Mouse (Mus musculus) kidney, embryonic 14.5 days (tissue): ENCODE results near the gene Tbc1d22b. TPM values are rescaled to one million over a fixed set of nuclear protein-coding genes. Genes with fewer than 3 reads are reported as not detected.

Experiments used
- ATAC-seq: fragments of 200-750 bp; cut with Nextera tagmentation; 2 replicates; pipeline ENCODE4 v1.8.0; 2017; ENCODE audit warnings: moderate number of reproducible peaks, mild to moderate bottlenecking, moderate TSS enrichment, moderate library complexity; ENCODE audit not compliant: low FRiP score, low TSS enrichment
- H3K27ac ChIP-seq: fragments of 300-500 bp; sonication (generic); 2 replicates; pipeline ENCODE4 v1.5.1; 2014; ENCODE audit warnings: low read depth, mild to moderate bottlenecking, low read length, moderate library complexity, mixed read lengths
- H3K27me3 ChIP-seq: fragments of 300-500 bp; sonication (generic); 2 replicates; pipeline ENCODE4 v1.6.1; 2014; ENCODE audit warnings: mild to moderate bottlenecking, low read length; ENCODE audit not compliant: control insufficient read depth, insufficient read depth
- H3K36me3 ChIP-seq: fragments of 300-500 bp; sonication (generic); 2 replicates; pipeline ENCODE4 v1.6.1; 2014; ENCODE audit warnings: low read length, mixed read lengths; ENCODE audit not compliant: control insufficient read depth, insufficient read depth
- H3K4me1 ChIP-seq: fragments of 300-500 bp; sonication (generic); 2 replicates; pipeline ENCODE4 v1.6.1; 2014; ENCODE audit warnings: low read length, mixed read lengths; ENCODE audit not compliant: control insufficient read depth, insufficient read depth
- H3K4me2 ChIP-seq: fragments of 300-500 bp; sonication (generic); replicated peaks from 2 replicates; pipeline ENCODE4 v1.6.1; 2014; ENCODE audit warnings: low read depth, mild to moderate bottlenecking, low read length
- H3K4me3 ChIP-seq: fragments of 300-500 bp; sonication (generic); 2 replicates; pipeline ENCODE4 v1.5.1; 2014; ENCODE audit warnings: mild to moderate bottlenecking, low read length
- H3K9ac ChIP-seq: fragments of 300-500 bp; sonication (generic); 2 replicates; pipeline ENCODE4 v1.6.1; 2014; ENCODE audit warnings: low read depth, mild to moderate bottlenecking, low read length, moderate library complexity
- H3K9me3 ChIP-seq: fragments of 300-500 bp; sonication (generic); 2 replicates; pipeline ENCODE4 v1.6.1; 2016; ENCODE audit warnings: low read length; ENCODE audit not compliant: control insufficient read depth
- WGBS: fragments of 180-500 bp; shearing (Covaris S2); extraction: QIAGEN DNeasy Blood & Tissue Kit; methylation state at CpG from one replicate; pipeline ENCODE4 v1.1.7; 2014; 5-methylcytosine and 5-hydroxymethylcytosine counted together
- polyA plus RNA-seq: library from polyadenylated mRNA; unstranded; fragments of >200 nt; fragmentation: Nextera tagmentation; extraction: Ambion mirVana; gene quantifications from 2 replicates; pipeline ENCODE4 v1.2.1, GENCODE M21; 2014

The Tbc1d22b gene
- polyA plus RNA-seq, 1 experiment from 2014 or later = 18.5 TPM

GRCm38 (mm10) chr17:29619231-29619630 is 69.6 kb downstream of the Tbc1d22b start:
- H3K4me1 ChIP-seq = peaks cover 15% of the 10 kb centered on the region; the same call in 1 of the 2 replicates
- ATAC-seq = no peak
- H3K4me3 ChIP-seq = no peak overlapping the region
- WGBS = 89% methylated on average over 3 of the region's 3 CpGs
- no peak overlapping the region for H3K4me2 ChIP-seq
- no peak overlapping the region for H3K27ac ChIP-seq
- peaks cover 43% of the 10 kb centered on the region for H3K36me3 ChIP-seq
- H3K27me3 ChIP-seq = no peaks in the 10 kb centered on the region
- H3K9me3 ChIP-seq = no peaks in the 10 kb centered on the region
- H3K9ac ChIP-seq = no peak overlapping the region

- Histone ChIP-seq H3K9ac (no peak overlapping the region), H3K9me3 (no peaks in the 10 kb centered on the region), H3K4me2 (no peak overlapping the region), H3K4me3 (no peak overlapping the region), H3K27ac (no peak overlapping the region), H3K4me1 (no peaks in the 10 kb centered on the region), H3K27me3 (no peaks in the 10 kb centered on the region), H3K36me3 (peaks cover 81% of the 10 kb centered on the region)
- 93% methylated on average over 8 of the region's 8 CpGs for WGBS
- ATAC-seq = no peak
Measured at GRCm38 (mm10) chr17:29623488-29623887, 73.9 kb downstream of the Tbc1d22b start.

- Histone ChIP-seq H3K9ac (no peak overlapping the region), H3K36me3 (peaks cover 92% of the 10 kb centered on the region), H3K9me3 (no peaks in the 10 kb centered on the region), H3K4me3 (no peak overlapping the region), H3K4me2 (no peak overlapping the region), H3K4me1 (no peaks in the 10 kb centered on the region), H3K27me3 (no peaks in the 10 kb centered on the region), H3K27ac (no peak overlapping the region)
- ATAC-seq = no peak
- WGBS = 79% methylated on average over 9 of the region's 9 CpGs
Measured at GRCm38 (mm10) chr17:29627285-29627684, 77.7 kb downstream of the Tbc1d22b start.

- Histone ChIP-seq H3K27me3 (no peaks in the 10 kb centered on the region), H3K27ac (no peak overlapping the region), H3K4me1 (no peaks in the 10 kb centered on the region), H3K9ac (no peak overlapping the region), H3K36me3 (peaks cover 95% of the 10 kb centered on the region), H3K9me3 (no peaks in the 10 kb centered on the region), H3K4me2 (no peak overlapping the region), H3K4me3 (no peak overlapping the region)
- 86% methylated on average over 5 of the region's 5 CpGs for WGBS
- ATAC-seq = no peak
Measured at GRCm38 (mm10) chr17:29628946-29629345, 79.4 kb downstream of the Tbc1d22b start.

- Histone ChIP-seq H3K9ac (no peak overlapping the region), H3K4me1 (no peaks in the 10 kb centered on the region), H3K27me3 (no peaks in the 10 kb centered on the region), H3K4me2 (no peak overlapping the region), H3K36me3 (peaks cover 97% of the 10 kb centered on the region), H3K4me3 (no peak overlapping the region), H3K9me3 (no peaks in the 10 kb centered on the region), H3K27ac (no peak overlapping the region)
- no peak for ATAC-seq
- WGBS = 86% methylated on average over 5 of the region's 5 CpGs
Measured at GRCm38 (mm10) chr17:29629620-29630019, 80.0 kb downstream of the Tbc1d22b start.

GRCm38 (mm10) chr17:29632312-29632711 is 82.7 kb downstream of the Tbc1d22b start:
- H3K4me3 ChIP-seq = no peak overlapping the region
- H3K27me3 ChIP-seq = no peaks in the 10 kb centered on the region
- H3K27ac ChIP-seq = no peak overlapping the region
- peaks cover 96% of the 10 kb centered on the region for H3K36me3 ChIP-seq
- H3K9me3 ChIP-seq = no peaks in the 10 kb centered on the region
- no peak overlapping the region for H3K9ac ChIP-seq
- no peaks in the 10 kb centered on the region for H3K4me1 ChIP-seq
- no peak overlapping the region for H3K4me2 ChIP-seq
- ATAC-seq = no peak
- 98% methylated on average over 11 of the region's 11 CpGs for WGBS

GRCm38 (mm10) chr17:29635492-29635891 is 85.9 kb downstream of the Tbc1d22b start:
- Histone ChIP-seq H3K4me3 (no peak overlapping the region), H3K27ac (no peak overlapping the region), H3K4me1 (no peaks in the 10 kb centered on the region), H3K36me3 (peaks cover 88% of the 10 kb centered on the region), H3K9me3 (no peaks in the 10 kb centered on the region), H3K4me2 (no peak overlapping the region), H3K9ac (no peak overlapping the region), H3K27me3 (no peaks in the 10 kb centered on the region)
- 87% methylated on average over 8 of the region's 8 CpGs for WGBS
- ATAC-seq = no peak

- Histone ChIP-seq H3K36me3 (peaks cover 88% of the 10 kb centered on the region), H3K9ac (no peak overlapping the region), H3K9me3 (no peaks in the 10 kb centered on the region), H3K4me2 (no peak overlapping the region), H3K27me3 (no peaks in the 10 kb centered on the region), H3K4me3 (no peak overlapping the region), H3K4me1 (no peaks in the 10 kb centered on the region), H3K27ac (no peak overlapping the region)
- no peak for ATAC-seq
- 79% methylated on average over 5 of the region's 5 CpGs for WGBS
Measured at GRCm38 (mm10) chr17:29636118-29636517, 86.5 kb downstream of the Tbc1d22b start.

GRCm38 (mm10) chr17:29637377-29637776 is 87.8 kb downstream of the Tbc1d22b start:
- H3K4me3 ChIP-seq = no peak overlapping the region
- no peak overlapping the region for H3K4me2 ChIP-seq
- H3K27me3 ChIP-seq = no peaks in the 10 kb centered on the region
- H3K27ac ChIP-seq = no peak overlapping the region
- no peak overlapping the region for H3K9ac ChIP-seq
- H3K4me1 ChIP-seq = no peaks in the 10 kb centered on the region
- H3K9me3 ChIP-seq = no peaks in the 10 kb centered on the region
- peaks cover 86% of the 10 kb centered on the region for H3K36me3 ChIP-seq
- no peak for ATAC-seq
- WGBS = 92% methylated on average over 4 of the region's 4 CpGs
